Mouse (Mus musculus): Measurements from ENCODE around the gene Tcf7l1.

The Tcf7l1 gene

DNA sequence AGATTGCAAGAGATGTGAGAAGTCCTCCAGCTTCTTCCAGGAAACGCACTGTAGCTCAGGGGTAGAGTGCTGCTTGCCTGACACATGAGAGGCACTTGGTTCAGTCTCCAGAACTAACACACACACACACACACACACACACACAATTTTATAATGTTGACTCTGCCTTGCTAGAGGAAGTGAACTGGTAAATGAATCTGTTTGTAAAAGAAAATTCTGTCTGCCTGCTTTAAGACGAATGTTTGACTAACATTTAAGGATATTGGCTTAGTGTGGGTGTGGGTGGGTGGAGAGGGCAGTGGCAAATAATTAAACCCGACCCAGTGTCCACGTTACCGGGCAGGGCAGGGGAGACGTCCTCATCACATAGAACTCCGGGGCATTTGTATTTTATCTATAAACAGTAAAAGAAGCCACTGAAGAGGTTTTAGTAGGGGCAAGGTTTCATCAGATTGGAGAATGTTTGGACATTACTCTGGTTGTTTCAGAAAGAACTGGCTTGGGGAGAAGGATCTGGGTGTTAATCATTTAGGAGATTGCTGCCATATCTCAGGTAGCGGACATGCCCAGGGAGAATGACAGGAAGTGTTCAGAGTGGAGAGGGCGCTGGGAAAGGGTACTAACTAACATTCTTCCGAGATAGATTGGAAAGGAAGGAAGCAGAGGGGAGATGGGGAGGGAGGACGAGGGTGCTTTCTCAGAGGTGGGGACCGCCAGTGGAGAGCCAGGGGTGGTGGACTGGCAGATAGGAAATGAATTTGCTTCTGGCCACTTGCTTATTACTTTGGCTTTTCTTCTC, 169.1 kb downstream of the Tcf7l1 start:
- DNase-seq = no peak

DNA sequence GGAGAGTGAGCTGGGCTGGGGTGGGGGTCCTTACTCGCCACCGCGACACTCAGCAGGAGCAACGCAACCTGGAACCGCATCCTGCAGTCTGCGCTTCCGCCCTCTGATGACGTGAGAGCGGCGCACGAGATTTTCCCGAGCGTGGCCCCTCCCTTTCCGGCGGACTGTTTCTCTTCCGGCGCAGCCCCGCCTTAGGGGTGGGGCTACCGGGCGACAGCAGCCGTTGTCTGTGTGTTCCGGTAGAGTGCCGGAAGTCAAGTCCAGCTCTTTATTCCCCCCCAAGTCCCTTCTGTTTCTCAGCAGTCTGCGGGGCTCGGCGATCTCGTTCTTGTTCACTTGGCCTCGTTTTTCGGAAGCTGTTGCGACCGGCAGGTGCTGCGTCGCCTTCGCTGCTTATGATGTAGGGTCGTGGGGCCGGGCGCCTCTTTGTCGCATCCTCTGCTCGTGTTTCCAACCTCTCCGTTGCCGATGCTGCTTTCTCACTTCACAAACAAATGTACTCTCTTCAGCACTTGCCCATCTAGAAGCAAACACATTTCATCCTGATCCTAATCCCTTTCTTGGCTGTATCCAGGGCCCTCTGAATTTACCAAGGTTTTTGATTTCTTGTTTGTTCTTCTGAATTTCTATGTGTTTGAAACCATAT, 172.3 kb downstream of the Tcf7l1 start, which contains the start of gene Tgoln1:
Tgoln1 (minus strand) TSS at position 358 of the 646 bp plus-strand sequence.
- peak; percentile 94 for DNase-seq

DNA sequence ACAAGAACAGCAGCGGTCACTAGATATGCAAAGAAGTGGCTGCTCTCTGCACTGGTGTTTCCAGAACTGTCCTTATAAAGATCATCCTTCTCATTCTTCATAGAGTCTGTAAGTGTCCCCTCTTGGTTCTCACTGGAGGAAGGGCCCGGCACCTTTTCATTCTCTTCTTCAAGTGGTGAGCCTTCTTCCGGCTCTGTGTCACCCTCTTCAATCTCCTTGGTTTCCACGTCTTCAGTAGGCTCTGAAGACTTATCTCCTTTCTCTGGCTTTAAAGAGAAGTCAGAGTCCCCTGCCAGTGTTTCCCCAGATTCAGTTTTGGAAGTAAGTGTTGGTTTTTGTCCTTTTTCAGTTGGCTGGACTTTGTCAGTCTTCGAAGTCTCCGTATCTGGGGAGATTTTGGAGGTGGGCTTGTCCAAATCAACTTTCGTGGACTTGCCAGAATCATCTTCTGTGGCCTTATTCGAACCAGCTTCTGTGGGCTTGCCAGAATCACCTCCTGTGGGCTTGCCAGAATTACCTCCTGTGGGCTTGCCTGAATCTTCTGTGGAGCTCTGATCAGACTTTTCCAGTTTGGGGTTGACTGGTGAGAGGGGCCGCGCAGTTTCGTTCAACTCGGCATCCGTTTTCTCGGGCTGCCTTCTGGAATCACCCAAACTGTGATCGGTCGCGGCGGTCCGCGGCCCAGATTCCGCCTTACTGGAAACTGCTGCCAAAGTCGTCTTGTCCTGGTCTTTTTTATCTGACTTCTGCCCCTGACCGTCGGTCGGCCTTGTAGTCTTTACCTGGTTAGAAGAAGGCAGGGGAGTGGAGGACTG, 173.3 kb downstream of the Tcf7l1 start:
- peak; percentile 46 for DNase-seq

DNA sequence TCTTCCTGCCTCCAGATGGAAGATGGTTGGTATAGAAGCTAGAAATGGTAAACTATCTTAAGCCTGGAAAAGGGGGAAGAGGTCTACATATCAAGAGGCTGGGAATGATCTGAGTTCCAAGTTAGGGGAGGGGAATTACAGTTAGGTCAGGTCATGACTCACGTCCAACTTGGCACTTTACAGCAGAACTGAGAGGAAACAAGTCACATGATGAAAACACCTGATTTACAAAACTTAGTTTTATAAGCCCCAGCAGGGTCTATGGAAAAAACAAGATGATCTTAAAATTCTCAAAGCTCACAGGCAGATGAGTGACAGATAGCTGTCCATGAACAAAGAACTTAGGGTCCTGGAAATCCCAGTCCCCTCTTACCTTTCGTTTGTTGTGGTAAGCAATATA, 173.9 kb downstream of the Tcf7l1 start:
- DNase-seq = no peak

DNA sequence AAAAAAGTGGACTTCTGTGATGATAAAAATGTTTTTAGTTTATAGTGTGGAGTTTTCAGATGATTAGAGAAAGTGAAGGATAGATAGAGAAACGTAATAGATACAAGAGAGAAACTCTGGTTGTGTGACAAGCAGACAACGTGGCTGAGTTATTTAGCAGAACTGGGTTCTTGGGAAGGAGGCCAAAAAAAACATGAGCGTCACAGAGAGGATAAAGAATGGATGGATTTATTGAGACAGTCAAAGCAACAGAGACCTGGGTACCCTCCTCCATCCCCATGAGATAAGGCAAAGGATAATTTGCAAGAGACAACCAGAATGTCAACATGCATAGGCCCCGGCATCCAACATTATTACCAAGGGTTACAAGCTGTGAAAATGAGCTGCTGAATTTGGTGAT, 178.8 kb downstream of the Tcf7l1 start:
- no peak for DNase-seq

DNA sequence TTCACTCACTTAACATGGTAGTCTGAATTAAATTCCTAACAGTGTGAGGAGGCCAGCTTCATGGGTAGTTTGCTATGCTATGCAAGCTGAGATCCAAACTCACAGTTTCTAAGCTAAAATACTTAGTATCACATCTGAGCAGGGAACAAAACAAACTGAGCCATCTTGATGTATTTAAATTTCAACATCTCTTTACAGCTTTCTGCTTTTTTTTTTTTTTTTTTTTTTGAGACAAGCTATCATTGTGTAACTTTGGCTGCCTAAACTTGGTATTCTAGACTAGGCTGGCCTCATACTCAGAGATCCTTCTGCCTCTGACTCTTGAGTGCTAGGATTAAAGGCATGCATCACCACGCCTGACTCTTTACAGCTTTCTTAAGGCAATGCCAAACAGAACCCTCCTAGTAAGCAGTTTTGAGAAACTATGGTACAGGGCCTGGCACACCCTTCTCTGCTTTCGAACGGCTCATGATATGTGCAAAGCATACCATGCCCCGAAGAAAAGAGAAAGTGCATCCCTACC, 180.3 kb downstream of the Tcf7l1 start:
- DNase-seq = no peak

DNA sequence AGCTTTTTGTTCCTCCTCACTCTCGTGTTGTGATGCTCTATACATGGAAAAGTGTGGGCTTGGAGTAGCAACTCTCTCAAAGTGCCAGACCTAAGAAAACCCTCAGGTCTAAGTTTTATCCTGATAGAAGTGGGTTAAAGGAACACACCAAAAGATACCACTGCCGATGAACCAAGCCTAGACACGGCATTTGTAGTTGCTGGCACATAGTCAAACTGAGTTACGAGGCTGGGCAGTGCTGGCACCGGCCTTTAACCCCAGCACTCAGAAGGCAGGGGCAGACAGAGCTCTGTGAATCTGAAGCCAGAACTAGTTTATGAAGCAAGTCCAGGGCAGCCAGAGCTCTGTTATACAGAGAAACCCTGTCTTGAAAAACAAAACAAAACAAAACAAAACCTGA, 181.4 kb downstream of the Tcf7l1 start:
- no peak for DNase-seq

DNA sequence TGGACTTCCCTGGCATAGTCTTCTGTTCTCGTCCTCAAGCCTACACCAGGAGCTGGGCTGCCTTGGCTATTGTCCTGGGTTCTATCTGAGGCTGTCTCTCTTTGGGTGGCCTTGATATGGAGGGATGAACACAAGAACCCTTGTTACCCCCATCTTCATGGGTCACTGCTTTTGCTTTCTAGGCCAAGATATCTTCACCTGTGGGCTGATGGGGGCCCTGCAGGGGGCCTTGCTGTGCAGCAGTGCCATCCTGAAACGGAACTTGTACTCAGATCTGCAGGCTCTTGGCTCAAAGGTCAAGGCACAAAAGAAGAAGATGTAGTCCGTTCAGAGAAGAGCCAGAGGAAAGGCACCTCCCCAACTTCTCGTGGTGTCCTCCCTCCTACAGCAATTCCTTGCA, 182.0 kb downstream of the Tcf7l1 start:
- no peak for DNase-seq

DNA sequence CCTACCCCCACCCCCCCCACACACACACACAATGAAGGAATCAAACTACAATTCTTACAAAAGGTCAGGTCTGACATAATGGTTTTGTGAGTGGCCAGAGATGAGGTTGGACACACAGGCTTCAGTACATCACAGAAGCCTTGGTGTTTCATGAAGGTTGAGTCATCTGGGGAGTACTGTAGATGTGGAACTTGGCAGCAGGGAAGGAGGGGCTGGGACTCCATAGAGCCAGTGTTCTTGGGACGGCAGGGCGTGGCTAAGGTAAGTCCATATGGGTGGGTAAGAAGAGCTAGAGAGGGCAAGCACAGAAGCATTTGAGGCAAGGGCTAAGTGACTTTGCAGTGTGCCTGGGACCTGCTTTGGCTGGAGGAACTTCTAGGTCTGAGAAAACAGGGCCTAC, 185.0 kb downstream of the Tcf7l1 start:
- no peak for DNase-seq

DNA sequence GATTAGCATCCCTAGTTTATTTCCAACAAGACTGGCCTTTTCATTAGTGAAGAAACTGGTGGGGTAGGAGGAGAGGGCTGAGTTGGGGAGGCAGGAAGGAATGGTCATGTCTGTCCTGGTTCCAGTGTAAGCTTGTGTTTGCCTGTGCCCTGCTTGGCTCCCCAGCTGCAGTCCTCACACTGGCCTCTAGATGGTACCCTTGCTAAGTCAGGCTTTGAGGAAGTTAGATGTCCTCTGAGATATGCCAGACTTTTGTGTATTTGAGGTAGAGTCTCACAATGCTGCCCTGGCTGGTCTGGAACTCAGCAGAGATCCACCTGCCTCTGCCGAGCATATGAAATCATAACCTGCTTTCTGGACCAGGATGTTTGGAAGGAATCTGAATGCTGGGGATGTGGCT, 187.3 kb downstream of the Tcf7l1 start:
- DNase-seq = peak; percentile 57

DNA sequence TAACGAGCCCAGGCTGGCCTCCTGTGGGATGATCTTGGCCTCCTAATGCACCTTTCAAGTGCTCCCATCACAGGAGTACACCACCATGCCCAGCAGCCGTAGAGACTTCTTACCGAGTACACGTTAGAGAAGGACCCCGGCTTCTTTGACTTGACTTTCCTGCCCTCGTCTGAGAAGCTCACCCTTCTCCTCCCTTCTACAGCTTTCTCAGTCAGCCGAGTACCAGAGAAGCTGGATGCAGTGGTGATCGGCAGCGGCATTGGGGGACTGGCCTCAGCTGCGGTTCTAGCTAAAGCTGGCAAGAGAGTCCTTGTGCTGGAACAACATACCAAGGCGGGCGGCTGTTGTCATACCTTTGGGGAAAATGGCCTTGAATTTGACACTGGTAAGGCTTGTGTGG, 188.3 kb downstream of the Tcf7l1 start:
- no peak for DNase-seq

DNA sequence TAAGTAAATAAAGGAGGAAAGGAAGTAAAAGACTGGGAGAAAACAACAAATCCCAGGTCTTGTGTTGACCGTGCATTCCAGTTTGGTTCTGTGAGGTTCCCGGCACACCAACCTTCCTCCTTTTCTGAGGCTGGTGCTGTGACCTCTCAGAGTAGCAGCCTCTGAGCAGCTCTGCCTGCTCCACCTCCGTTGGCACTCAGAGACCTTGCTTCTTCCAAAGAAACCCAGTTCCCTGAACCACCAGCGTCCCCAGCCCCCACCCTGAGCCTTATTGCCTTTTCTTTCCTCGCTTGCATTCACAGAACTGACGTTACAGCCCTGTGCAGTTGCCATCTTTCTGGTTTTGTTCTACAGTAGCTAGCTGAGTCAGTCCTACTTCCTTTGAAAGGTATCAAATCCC, 188.8 kb downstream of the Tcf7l1 start:
- DNase-seq = no peak

DNA sequence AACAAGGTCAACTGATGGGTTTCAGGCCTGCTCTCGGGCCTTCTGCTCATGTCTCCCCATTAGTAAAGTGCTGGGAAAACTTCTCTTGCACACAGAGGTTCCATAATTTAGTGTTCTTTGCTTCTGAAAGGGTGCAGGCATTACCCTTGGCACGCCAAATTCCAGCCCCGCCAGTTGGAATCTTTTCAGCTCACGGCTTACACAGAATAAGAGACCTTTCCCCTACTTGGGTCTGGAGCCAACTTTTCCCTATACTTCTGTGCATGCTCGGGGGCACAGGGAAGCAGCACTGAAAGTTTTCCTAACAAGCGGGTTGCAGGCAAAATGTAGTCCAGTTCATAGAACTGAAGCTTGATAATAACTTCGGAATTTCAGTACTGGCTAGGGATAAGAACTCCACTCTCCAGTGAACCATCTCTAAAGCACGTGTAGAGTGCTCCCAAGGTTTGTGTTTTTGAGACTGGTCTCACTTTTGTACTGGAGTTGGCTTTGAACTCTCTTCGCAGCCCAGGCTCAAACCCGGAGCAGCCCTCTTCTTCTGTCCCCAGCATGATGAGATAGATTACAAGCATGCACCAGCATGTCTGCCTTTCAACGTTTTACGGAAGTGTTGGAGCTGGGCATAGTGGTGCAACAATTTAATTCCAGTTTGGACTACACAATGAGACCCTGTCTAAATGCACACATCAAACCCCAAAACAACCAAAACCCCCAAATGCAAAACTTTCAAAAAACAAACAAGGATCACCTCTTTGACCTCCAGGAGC, 190.1 kb downstream of the Tcf7l1 start:
- peak; percentile 71 for DNase-seq

DNA sequence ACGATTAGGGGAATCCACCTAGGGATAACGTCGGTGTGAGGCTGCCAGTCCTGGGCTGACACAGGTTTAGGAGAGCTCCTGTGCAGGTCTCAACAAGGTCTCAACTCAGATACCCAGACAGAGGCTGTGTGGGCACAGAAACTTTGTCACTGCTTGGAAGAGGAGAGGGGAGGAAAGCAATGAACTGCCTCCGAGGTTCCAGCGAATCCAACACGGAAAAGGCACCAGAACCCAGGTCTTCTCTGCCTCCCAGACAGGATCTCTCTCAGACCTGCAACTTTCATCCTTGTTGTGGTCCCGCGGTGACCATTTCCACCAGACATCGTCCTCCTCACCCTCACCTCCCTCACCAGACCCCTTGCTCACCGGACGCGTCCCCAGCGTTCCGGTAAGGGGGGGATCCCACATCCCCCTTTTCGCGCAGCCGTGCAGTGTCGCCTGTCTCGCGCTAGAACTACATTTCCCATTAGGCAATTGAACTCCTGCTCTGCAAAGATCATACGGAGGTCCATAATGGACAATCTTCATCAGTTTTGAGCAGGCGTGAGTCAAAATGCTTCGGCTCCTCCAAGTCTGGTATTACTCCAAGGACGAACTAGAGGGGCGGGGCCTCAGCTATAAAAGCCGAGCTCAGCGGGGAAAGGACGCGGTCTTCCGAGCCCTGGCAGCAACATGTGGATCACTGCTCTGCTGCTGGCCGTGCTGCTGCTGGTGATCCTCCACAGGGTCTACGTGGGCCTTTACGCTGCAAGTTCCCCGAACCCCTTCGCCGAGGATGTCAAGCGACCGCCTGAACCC, 190.9 kb downstream of the Tcf7l1 start, which contains the start of the genes Elmod3 and Retsat:
Elmod3 (minus strand) TSS at position 458 of the 798 bp plus-strand sequence.
Retsat (plus strand) TSS at position 520 of the 798 bp plus-strand sequence.
- peak; percentile 90 for DNase-seq

DNA sequence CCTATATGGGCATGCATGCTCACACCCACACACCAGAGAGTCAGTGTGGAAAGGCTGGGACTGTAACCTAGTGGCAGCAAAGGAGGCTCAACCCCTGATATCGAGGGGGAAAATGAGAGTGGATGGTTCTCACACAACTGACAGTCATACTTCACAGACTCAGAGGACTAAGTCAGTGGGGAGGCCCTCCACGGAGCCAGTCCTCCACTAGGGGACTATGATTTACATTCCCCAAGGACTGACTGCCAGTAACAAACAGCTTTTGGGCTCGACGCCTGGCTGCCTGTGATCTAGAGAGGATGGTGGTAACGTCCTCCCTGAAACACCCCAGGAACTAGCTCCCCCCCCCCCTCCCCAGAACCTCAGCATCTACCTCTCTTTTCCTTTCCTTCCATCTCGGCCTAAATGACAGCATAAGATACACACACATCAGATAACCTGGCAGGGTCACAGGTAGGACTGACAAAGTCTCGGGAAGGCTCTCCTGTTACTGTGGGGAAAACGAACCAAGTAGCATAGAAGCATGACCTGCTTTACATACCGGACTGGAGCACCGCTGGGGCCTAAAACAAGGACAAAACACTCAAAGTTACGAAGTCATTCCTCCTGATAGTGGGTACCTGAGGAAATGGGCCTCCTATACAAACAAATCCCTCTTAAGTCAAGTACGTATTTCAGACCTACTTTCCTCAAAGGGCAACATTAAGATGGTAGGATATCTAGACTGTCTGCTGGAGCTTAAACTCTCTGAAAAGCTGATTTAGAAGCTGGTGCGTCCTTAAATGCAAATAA, 191.8 kb downstream of the Tcf7l1 start:
- peak; percentile 33 for DNase-seq

DNA sequence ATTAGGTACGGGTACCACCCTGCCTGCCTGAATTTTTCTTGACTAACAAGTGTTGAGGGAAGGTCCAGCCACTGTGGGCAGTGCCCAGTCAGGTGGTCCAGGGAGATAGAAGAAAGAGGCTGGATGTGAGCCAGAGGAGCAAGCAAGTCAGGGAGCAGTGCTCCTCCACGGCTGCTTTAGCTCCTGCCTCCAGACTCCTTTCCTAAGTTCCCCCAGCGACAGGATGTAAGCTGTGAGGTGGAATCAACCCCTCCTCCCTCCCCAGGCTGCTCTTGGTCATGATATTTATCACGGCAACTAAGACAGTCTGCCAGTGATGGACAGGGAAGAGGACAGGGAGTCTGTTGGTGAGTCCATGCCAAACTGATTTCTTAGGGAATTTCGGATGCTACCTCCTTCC, 195.1 kb downstream of the Tcf7l1 start:
- DNase-seq = no peak

DNA sequence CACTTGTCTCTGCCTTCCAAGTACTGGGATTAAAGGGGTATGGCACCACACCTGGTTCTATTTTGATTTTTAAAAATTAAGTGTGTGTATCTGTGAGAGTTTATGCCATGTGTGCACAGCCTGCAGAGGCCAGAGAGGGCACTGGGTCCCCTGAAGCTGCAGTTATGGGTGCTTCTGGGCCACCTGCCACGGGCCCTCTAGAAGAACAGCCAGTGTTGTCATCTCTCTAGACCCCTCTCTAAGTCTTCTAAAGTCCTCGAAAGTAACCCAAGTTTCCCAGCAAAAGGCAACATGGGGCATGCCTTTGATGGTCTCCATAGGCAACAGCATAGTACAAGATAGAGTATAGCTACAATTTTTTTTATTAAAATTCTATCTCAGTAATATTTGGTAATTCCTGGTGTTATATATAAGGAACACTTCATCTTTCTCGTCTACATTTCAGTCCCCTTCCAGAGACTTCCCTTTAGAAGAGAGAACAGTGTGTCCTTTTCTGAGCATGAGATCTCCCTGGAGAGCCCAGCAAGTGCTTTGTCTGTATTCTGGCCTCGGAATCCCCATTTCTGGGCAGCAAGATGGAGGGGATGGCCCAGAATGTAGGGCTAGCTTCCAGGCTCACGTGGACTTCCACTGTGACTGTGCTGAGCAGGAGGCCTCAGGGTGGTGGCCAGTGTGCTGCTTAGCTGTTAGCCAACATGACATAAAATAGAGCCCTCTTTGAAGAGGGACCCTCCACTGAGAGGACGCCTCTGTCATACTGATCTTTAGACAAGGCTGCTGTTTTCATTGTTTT, 195.8 kb downstream of the Tcf7l1 start:
- no peak for DNase-seq

DNA sequence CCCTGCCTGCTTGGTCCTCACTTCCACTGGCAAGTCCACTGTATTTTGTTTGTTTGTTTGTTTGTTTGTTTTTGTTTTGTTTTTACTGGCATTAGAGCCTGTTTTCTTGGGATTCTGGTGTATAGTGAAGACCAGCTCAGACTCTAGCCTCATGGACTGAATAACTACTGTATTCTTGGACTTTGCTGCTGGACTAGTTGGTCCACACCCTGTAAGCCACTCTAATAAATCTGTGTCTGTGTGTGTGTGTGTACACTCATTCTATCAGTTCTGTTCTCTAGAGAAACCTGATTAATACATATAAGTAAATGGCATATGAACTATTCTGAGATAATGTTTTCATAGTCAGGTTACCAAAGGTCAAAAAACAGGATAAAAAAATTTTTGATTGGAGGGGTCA, 198.9 kb downstream of the Tcf7l1 start:
- DNase-seq = no peak

DNA sequence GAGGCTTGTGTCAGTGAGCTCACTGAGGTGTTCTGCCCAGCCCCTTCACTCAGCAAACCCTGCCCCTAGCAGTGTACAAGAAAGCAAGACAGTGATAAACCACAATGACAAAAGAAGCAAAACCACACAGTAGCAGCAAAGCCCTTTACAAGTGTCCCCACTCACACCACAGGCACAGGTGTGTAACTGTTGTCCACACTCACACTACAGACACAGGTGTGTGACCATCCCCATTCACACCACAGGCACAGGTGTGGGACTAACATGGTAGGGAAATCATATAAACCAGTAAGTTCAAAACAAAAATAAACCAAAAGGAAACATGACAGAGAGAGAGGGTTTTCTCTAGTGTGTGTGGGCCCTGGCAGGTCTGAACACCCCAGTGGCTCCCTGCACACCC, 200.7 kb downstream of the Tcf7l1 start:
- DNase-seq = no peak

DNA sequence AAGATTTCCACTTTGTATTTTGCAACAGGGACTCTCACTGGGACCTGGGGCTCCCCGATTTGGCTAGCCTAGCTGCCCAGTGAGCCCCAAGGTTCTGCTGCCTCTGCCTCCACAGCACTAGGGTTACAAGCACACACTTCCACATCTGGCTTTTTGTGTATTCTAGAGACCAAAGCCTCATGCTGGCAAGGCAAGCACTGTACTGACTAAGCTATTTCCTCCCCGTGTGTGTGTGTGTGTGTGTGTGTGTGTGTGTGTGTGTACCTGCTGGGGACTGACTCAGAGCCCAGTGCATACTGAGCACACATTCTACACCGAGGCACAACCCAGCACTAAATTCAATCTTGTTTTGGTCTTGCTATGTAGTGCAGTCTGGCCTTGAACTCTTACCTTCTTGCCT, 202.4 kb downstream of the Tcf7l1 start:
- no peak for DNase-seq
